Mouse (Mus musculus): ENCODE measurements around the gene Krtap19-2.

Krtap19-2 gene

DNA sequence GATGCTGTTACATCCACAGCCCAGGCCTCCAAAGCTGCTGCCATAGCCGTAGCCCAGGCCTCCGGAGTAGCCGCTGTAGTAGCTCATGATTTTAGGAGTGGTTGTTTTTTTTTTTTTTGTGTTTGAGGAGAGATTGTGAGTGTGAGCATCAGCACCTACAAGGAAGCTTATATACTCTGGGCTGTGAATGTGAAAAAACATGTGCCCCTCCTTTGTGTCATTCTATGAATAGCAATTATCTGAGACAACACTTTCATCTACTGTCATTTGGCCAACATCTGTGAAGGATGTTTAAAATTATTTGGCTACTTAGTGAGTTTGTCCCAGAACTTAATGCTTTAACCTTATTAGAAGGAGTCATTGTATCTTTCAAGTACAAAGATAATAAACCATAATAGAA is at the start of gene Krtap19-2:
Gene Krtap19-2 (minus strand): TSS at position 101 of the 400 bp plus-strand sequence.
- DNase-seq, result no peak

DNA sequence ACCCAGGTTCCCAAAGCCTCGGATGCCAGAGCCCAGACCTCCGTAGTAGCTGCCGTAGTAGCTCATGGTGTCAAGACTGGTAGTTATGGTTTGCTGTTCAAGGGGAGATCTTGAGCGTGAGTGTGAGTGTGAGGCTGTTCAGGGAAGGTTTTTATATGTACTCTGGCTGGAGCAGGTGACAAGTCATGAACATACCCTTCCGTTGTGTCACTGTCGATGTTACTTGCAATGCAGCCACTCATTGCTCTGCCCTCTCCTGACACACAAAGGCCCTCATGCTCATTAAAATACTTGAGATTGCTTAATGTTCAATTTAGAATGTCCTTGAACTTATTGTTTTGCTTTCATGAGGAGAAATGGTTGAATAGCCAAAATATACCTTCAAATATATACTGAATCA is 22.3 kb upstream of the Krtap19-2 start, which contains the start of gene Krtap19-5:
Gene Krtap19-5 (minus strand): TSS at position 101 of the 400 bp plus-strand sequence.
- DNase-seq, result no peak

GRCm38 (mm10) chr16:88886870-88887269 is 12.8 kb upstream of the Krtap19-2 start:
- DNase-seq, result no peak

DNA sequence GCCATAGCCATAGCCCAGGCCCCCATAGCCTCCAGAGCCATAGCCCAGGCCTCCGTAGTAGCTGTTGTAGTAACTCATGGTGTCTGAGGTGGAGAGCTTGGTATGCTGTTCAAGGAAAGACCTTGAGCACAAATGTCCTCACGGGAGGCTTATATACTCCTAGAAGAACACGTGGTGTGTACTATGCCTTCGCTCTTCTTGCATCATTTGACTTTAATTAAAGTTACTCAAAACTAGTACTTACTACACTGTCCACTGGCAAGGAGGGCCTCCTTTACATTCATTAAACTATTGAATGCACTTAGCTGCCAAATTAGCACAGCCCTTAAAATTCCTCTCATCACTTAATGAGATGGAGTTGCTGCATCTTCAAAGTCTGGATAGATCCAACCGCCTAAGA is 10.9 kb upstream of the Krtap19-2 start, which contains the start of gene Krtap19-4:
Gene Krtap19-4 (minus strand): TSS at position 101 of the 400 bp plus-strand sequence.
- no peak for DNase-seq

GRCm38 (mm10) chr16:88877938-88878337 is 3.9 kb upstream of the Krtap19-2 start, which contains the start of gene Krtap19-3:
Krtap19-3 (minus strand) TSS chr16:88878038.
- DNase-seq, result no peak

- DNase-seq, result no peak
These were observed 4.8 kb downstream of the Krtap19-2 start, which contains the start of gene Krtap19-1 for GRCm38 (mm10) chr16:88869311-88869710. Krtap19-1 (minus strand) TSS chr16:88869411.

GRCm38 (mm10) chr16:88864887-88865407 is 9.1 kb downstream of the Krtap19-2 start:
- DNase-seq, result no peak

GRCm38 (mm10) chr16:88851450-88851849 is 22.6 kb downstream of the Krtap19-2 start:
- DNase-seq, result no peak

DNA sequence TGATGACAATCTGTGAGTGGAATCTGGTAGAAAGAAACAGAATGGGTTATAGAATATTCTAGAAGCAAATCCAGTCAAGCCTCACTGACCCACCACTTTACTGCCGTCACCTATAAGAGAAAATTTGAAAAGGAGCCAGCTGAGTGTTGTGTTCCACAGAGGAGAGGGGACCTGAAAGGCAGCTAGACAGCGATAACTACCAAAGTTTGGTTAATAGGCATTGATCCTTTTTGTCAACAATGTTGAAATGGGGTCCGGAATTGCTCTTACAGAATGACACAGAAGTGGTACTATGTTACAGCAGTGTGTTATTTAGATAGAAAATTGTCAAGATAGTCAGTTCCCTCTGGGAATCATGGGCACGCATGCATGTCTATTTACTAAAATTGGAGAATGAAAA is 25.5 kb downstream of the Krtap19-2 start:
- no peak for DNase-seq

GRCm38 (mm10) chr16:88847363-88847762 is 26.7 kb downstream of the Krtap19-2 start:
- no peak for DNase-seq

GRCm38 (mm10) chr16:88826978-88827377 is 47.1 kb downstream of the Krtap19-2 start:
- DNase-seq, result no peak

- DNase-seq, result no peak
These were observed 47.9 kb downstream of the Krtap19-2 start, which contains the start of gene Krtap14 for GRCm38 (mm10) chr16:88826095-88826652. Krtap14 (minus strand) TSS chr16:88826145.

GRCm38 (mm10) chr16:88823736-88824135 is 50.3 kb downstream of the Krtap19-2 start:
- DNase-seq, result no peak
